Mouse (Mus musculus) limb, embryonic 11.5 days (tissue): ENCODE measurements around the gene Bnc1. TPM values are rescaled to one million over a fixed set of nuclear protein-coding genes. Genes with fewer than 3 reads are reported as not detected.

Source experiments
- ATAC-seq: fragments of 200-750 bp; cut with Nextera tagmentation; 2 replicates; pipeline ENCODE4 v1.8.0; 2017; ENCODE audit warnings: low read depth; ENCODE audit not compliant: insufficient number of reproducible peaks, low FRiP score, low TSS enrichment
- DNase-seq: peaks from one replicate; pipeline ENCODE4 v3.0.0-alpha.2; 2015; ENCODE audit warnings: low spot score
- H3K27ac ChIP-seq: fragments of 300-500 bp; sonication (generic); replicated peaks from 2 replicates; pipeline ENCODE4 v1.5.1; 2014; ENCODE audit warnings: low read depth, mild to moderate bottlenecking, low read length
- H3K27me3 ChIP-seq: fragments of 300-500 bp; sonication (generic); 2 replicates; pipeline ENCODE4 v1.6.1; 2014; ENCODE audit warnings: mild to moderate bottlenecking, low read length, mixed read lengths; ENCODE audit not compliant: control insufficient read depth, insufficient read depth
- H3K36me3 ChIP-seq: fragments of 300-500 bp; sonication (generic); 2 replicates; pipeline ENCODE4 v1.6.1; 2014; ENCODE audit warnings: mild to moderate bottlenecking, low read length, moderate library complexity, mixed read lengths; ENCODE audit not compliant: control insufficient read depth, insufficient read depth
- H3K4me1 ChIP-seq: fragments of 300-500 bp; sonication (generic); 2 replicates; pipeline ENCODE4 v1.6.1; 2014; ENCODE audit warnings: low read length, mixed read lengths; ENCODE audit not compliant: control insufficient read depth, insufficient read depth
- H3K4me2 ChIP-seq: fragments of 300-500 bp; sonication (generic); 2 replicates; pipeline ENCODE4 v1.6.1; 2014; ENCODE audit warnings: low read depth, mild to moderate bottlenecking, moderate library complexity; ENCODE audit not compliant: severe bottlenecking
- H3K4me3 ChIP-seq: fragments of 300-500 bp; sonication (generic); 2 replicates; pipeline ENCODE4 v1.5.1; 2014; ENCODE audit warnings: low read depth, low read length
- H3K9ac ChIP-seq: fragments of 300-500 bp; sonication (generic); 2 replicates; pipeline ENCODE4 v1.6.1; 2014; ENCODE audit warnings: mild to moderate bottlenecking, low read length
- H3K9me3 ChIP-seq: fragments of 300-500 bp; sonication (generic); 2 replicates; pipeline ENCODE4 v1.6.1; 2016; ENCODE audit warnings: low read length; ENCODE audit not compliant: control insufficient read depth
- WGBS: fragments of 180-500 bp; shearing (Covaris S2); extraction: QIAGEN DNeasy Blood & Tissue Kit; methylation state at CpG from one replicate; pipeline ENCODE4 v1.1.7; 2014; 5-methylcytosine and 5-hydroxymethylcytosine counted together
- polyA plus RNA-seq: library from polyadenylated mRNA; unstranded; fragments of >200 nt; fragmentation: Nextera tagmentation; extraction: Ambion mirVana; gene quantifications from 2 replicates; pipeline ENCODE4 v1.2.1, GENCODE M21; 2014

Bnc1 gene
- polyA plus RNA-seq, result 2.9 and 3.4 TPM in 2 replicates

- DNase-seq (peak; percentile 72), ATAC-seq (peak; percentile 54)
- Histone ChIP-seq H3K36me3 (no peaks in the 10 kb centered on the region), H3K9ac (peak within 1 kb of the TSS; percentile 55), H3K4me1 (peaks cover 23% of the 10 kb centered on the region), H3K9me3 (no peaks in the 10 kb centered on the region), H3K4me3 (peak within 1 kb of the TSS; percentile 44), H3K27ac (no peak within 1 kb of the TSS), H3K4me2 (peak within 1 kb of the TSS; percentile 70), H3K27me3 (peaks cover 40% of the 10 kb centered on the region)
- under 1% methylated on average over 87 of the region's 105 CpGs for WGBS
Observed at GRCm38 (mm10) chr7:81992131-81993061, at the start of gene Bnc1. Gene Bnc1, minus strand, starts transcription at chr7:81992292.

DNA sequence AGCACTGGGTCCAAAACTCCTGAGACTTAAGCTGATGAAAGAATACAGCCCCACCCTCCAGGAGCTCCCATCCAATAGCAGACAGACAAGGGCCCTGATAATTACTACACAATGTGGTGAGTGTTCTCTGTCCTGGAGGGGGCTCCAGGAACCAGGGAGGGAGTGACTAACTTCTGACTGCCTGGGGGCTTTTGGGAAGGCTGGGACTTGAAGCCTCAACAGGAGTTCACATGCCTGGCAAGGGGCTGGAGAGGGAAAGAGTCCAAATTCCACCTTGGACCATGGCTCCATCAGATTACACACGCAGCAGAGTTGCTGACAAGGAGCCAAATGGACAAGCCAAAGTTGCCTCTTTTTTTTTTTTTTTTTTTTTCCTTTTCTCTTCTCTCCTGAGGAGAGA lies 41.3 kb upstream of the Bnc1 start:
- ATAC-seq (no peak), DNase-seq (no peak)
- Histone ChIP-seq H3K36me3 (no peaks in the 10 kb centered on the region), H3K4me2 (no peak overlapping the region), H3K4me3 (no peak overlapping the region), H3K9ac (no peak overlapping the region), H3K27ac (no peak overlapping the region), H3K4me1 (no peaks in the 10 kb centered on the region), H3K9me3 (no peaks in the 10 kb centered on the region), H3K27me3 (no peaks in the 10 kb centered on the region)
- WGBS, result 71% methylated on average over 1 of the region's 1 CpGs

DNA sequence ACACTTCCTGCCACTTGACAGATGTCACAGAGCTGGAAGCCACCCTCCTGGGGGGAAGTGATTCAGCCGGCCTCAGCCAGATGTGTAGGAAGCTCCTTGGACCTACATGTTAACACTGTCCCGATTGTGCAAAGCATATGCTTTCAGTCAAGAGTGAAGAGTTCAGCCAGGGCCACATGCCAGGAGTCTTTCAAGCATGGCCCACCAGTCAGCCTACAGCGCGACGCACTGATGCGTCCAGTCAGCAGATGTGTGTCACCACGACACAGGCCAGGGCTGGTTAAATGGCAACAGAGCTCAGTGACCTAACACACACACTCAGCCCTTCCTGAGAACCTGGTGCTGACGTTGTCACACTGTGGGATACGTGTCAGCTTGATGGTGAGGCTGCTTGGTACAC lies 37.6 kb upstream of the Bnc1 start:
- Histone ChIP-seq H3K4me2 (no peak overlapping the region), H3K36me3 (no peaks in the 10 kb centered on the region), H3K4me3 (no peak overlapping the region), H3K27ac (no peak overlapping the region), H3K9me3 (no peaks in the 10 kb centered on the region), H3K4me1 (no peaks in the 10 kb centered on the region), H3K9ac (no peak overlapping the region), H3K27me3 (no peaks in the 10 kb centered on the region)
- WGBS, result 64% methylated on average over 9 of the region's 9 CpGs
- DNase-seq (no peak), ATAC-seq (no peak)

DNA sequence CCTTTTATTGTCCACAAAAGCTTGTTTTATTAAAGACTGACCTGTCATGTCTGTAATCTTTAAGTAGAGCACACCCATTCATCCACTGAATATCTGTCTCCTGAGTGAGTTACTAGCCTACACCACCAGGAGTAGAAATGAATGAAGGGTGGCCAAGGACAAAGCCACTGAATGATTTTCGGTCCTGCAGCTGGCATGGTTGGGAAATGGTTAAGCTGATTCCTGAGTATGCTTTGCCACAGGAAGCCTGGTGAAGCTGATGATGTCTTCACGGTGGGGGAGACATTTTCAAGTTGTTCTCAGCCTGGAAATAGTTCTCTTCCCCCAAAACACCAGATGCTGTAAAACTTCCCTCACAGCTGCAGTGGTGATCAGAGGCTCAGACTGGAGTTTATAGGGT lies 33.7 kb upstream of the Bnc1 start:
- no peaks in the 10 kb centered on the region for H3K36me3 ChIP-seq
- H3K9me3 ChIP-seq, result no peaks in the 10 kb centered on the region
- 44% methylated on average over 2 of the region's 2 CpGs for WGBS
- H3K27me3 ChIP-seq, result no peaks in the 10 kb centered on the region
- H3K4me3 ChIP-seq, result no peak overlapping the region
- no peak overlapping the region for H3K9ac ChIP-seq
- no peak overlapping the region for H3K27ac ChIP-seq
- ATAC-seq (no peak), DNase-seq (no peak)
- no peak overlapping the region for H3K4me2 ChIP-seq
- H3K4me1 ChIP-seq, result no peaks in the 10 kb centered on the region

GRCm38 (mm10) chr7:82023676-82024075 lies 31.6 kb upstream of the Bnc1 start:
- Histone ChIP-seq H3K4me1 (no peaks in the 10 kb centered on the region), H3K27me3 (no peaks in the 10 kb centered on the region), H3K27ac (no peak overlapping the region), H3K9ac (no peak overlapping the region), H3K9me3 (no peaks in the 10 kb centered on the region), H3K4me2 (no peak overlapping the region), H3K36me3 (no peaks in the 10 kb centered on the region), H3K4me3 (no peak overlapping the region)
- ATAC-seq (no peak), DNase-seq (no peak)
- 88% methylated on average over 2 of the region's 2 CpGs for WGBS

DNA sequence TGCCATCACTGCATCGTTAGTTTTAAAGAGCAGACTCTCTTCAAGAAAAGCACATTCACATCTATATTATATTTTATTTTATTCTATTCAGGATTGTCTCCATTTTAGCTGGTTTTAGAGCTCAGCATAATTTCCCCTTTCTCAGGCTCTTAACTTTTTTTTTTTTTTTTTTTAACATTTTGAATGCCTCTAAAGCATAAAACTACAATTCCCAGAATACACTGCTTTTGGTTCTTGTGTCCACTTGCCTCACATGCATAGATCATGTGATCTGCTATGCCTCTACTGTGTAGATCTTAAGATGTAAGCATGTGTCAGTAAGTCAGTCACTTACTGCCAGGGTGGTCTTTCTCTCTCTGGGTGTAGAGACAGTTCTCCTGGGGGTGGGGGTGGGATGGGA lies 30.3 kb upstream of the Bnc1 start:
- Histone ChIP-seq H3K27ac (no peak overlapping the region), H3K9ac (no peak overlapping the region), H3K9me3 (no peaks in the 10 kb centered on the region), H3K4me1 (no peaks in the 10 kb centered on the region), H3K4me2 (no peak overlapping the region), H3K27me3 (0 out of 2 replicates have a peak, but pooled peaks cover 1% of the 10 kb centered on the region), H3K36me3 (no peaks in the 10 kb centered on the region), H3K4me3 (no peak overlapping the region)
- WGBS, result 93% methylated on average over 1 of the region's 1 CpGs
- DNase-seq (no peak), ATAC-seq (no peak)

- Histone ChIP-seq H3K27me3 (peaks cover 9% of the 10 kb centered on the region; the same call in 1 of the 2 replicates), H3K36me3 (no peaks in the 10 kb centered on the region), H3K9me3 (no peaks in the 10 kb centered on the region), H3K4me3 (no peak overlapping the region), H3K4me1 (0 out of 2 replicates have a peak, but pooled peaks cover 5% of the 10 kb centered on the region), H3K9ac (no peak overlapping the region), H3K4me2 (no peak overlapping the region), H3K27ac (no peak overlapping the region)
- no peak for DNase-seq
- WGBS, result 86% methylated on average over 2 of the region's 2 CpGs
- no peak for ATAC-seq
Observed at GRCm38 (mm10) chr7:82018031-82018430, 25.9 kb upstream of the Bnc1 start.

- DNase-seq, result no peak
- WGBS, result 4% methylated on average over 25 of the region's 25 CpGs
- H3K4me1 ChIP-seq, result peaks cover 7% of the 10 kb centered on the region
- no peak overlapping the region for H3K27ac ChIP-seq
- H3K4me3 ChIP-seq, result no peak overlapping the region
- H3K9me3 ChIP-seq, result no peaks in the 10 kb centered on the region
- H3K36me3 ChIP-seq, result no peaks in the 10 kb centered on the region
- H3K9ac ChIP-seq, result no peak overlapping the region
- peak overlapping the region; percentile 39 for H3K4me2 ChIP-seq
- peaks cover 9% of the 10 kb centered on the region; the same call in 1 of the 2 replicates for H3K27me3 ChIP-seq
- no peak for ATAC-seq
Observed at GRCm38 (mm10) chr7:82016751-82017710, 24.9 kb upstream of the Bnc1 start.
